Mouse (Mus musculus): ENCODE data around the gene Pla2g4a.

Gene Pla2g4a

DNA sequence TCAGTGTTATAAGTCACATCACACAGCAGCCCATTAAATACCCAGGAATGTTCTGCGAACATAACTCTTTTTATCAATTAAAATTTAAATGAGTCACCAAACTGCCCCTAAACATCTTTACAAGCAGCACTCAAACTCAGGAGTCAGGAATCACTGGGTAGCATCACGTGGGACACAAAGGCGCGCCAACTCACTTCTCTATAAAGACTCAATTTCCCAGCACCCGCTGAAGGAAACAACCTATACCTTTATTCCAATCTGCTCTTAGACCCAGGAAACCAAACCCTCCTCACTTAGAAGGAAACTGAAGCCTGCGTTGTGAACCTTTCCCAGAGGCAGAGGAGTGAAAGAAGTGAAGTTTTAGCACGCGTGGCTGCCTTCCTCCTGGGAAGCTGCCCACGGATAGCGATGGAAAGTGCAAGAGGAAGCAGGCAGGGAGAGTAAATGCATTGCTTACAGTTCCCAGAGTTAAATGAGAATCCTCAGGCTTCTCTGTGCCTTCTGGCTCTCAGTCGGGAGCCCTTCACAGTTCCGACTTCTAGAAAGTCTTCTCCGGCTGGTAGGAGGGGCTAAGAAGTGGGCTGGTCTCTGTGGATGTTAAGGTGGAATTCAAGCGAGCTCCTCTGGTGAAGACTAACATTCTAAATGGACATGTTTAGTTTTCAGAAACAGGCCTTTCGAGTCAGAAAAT, at the start of gene Pla2g4a:
Gene Pla2g4a, minus strand, starts transcription at position 557 of the 691 bp plus-strand sequence.
- no peak for DNase-seq (ENCODE audit: low read depth, low spot score)

DNA sequence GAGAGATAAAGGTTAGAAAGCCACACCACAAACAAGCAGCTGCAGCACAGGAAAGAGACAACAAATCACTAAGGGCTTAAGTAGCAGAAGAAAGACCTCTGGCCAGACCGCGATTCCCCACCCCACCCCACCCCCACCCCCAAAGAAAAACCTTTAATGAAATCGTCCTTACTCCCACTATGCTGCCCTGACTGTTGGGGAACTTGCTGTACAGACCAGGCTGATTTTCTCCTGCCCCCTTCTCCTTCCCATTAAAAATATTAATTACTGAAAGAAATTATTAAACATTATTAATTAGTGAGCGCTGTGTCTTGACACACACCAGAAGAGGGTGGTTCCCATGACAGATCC, 49.5 kb upstream of the Pla2g4a start:
- no peak for DNase-seq (ENCODE audit: low read depth, low spot score)

DNA sequence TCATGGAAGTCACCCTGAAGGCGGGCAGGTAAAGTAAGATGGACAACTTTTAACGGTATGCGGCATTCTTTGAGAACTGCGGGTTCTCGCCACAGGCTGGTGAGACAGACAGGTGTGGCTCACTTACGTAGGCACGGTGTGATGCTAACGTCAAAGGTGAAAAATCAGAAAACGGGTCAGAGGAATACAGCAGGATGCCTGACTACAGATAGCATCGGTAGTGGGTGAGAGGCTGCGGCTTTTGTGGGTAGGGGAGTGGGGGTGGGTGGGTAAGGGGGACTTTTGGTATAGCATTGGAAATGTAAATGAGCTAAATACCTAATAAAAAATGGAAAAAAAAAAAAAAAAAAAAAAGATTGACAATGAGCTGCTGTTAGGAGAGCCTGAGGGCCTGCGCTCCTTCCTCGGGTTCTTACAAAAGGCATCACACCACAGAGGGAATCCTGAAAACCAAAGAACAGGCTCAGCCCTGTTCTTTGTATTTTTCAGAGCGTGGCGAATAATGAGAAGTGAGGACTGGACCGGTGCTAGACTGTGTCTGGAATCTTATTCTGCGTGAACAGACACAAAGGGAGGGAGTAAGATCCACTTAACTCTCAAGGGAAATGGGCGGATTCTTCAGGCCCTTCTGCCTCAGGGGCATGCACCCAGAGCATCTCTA, 49.0 kb upstream of the Pla2g4a start:
- no peak for DNase-seq (ENCODE audit: low read depth, low spot score)

DNA sequence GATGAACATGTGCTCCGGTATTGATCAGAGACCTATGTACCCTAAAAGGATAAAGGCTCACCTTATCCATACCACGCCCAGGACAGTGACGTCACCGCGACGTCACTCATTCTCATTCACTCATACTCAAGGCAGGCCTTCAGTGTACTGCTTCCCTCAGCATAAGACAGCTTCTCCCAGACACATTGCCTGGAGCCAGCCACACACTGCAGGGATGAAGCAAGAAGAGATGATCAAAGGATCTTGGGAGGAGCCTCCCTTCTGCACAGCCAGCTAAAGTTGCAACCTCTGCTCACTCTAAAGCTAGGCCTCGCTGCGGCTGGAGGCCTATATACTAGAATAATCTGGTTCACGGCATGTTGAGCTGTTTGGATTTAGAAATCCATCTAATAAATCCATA, 48.0 kb upstream of the Pla2g4a start:
- DNase-seq (ENCODE audit: low read depth, low spot score) = no peak

DNA sequence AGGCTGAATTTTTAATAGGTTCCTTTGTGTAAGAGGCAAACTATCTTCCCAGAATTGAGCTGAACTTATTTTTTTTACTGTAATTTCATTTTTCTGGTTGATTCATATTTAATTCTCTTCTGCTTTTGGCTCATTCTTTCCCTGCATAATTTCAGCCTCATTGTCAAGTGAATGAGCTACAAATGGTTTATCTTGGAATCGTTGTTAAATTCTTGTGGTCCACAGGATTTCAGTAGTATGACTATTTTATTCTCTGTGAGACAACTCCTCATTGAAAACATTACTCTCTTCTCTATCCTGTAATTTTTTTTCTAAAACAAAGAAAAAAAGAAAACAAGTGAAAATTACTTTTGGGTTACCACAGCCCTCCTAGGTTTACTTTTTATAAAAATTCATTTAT, 14.5 kb upstream of the Pla2g4a start:
- DNase-seq (ENCODE audit: low read depth, low spot score) = no peak

DNA sequence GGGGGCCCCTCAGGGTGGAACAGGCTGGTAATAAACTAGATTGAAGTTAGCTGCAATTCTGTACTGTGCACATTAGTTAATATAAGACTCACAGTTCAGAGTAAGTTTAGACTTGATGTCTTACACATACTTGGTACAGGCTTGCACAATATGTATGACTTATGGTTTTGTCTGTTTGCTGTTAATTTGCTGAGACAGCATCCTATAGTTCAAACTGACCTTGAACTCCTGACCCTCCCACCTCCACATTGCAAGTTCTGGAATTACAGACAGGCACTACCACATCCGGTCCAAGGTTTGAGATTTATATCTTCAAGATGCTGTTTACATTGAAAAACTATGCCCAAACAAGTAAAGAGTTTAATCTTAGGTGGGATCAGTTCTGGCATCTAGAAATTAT, 4.7 kb upstream of the Pla2g4a start:
- DNase-seq (ENCODE audit: low read depth, low spot score) = no peak

DNA sequence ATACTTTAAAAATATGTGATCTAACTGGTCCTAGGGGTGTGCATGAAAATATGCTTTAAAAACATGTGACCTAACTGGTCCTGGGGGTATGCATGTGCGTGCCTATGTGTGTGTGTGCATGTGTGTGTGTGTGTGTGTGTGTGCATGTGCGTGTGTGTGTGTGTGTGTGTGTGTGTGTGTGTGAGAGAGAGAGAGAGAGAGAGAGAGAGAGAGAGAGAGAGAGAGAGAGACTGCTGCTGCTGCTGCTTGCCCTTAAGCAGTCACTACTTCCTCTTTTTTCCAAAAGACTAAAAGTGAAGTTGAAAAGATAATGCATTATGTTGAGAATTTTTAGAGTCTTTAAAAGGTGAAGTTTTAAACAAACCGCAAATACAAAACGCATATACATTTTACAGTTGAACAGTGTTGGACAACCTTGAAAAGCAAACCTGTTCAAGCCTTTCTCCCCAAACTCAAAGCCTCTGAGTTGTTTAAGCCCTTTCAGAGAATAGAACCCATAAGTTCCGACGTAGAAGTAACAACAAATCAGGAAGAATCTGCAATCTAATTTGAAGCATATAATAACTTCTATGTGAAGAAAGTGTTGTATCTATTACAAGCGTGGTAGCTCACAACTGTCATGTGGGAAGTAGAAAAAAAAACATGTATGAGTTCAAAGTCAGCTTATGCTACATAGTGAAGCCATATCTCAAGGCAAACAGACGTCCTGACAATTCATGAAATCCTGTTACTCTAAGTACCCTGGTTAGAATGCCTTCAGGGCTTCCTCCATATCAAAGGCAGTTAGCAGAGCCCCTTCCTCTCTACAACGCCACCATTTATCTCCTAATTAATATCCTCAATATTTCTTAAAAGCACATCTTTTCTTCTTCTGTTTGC, 574 bp upstream of the Pla2g4a start:
- no peak for DNase-seq (ENCODE audit: low read depth, low spot score)

DNA sequence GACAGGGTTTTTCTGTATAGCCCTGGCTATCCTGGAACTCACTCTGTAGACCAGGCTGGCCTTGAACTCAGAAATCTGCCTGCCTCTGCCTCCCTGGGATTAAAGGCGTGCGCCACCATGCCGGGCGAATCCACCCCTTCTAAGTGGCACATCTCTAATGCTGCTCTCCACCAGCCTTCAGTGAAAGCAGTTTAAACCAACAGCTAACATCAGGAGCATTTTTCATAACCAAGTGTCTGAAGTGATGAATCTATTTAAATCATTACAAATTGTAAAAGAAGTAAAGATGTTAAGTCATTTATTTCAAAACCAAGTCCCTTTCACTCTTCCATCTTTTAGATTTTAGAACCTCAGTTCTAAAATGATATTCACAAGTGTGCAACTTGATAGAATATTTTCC, 839 bp downstream of the Pla2g4a start:
- no peak for DNase-seq (ENCODE audit: low read depth, low spot score)

DNA sequence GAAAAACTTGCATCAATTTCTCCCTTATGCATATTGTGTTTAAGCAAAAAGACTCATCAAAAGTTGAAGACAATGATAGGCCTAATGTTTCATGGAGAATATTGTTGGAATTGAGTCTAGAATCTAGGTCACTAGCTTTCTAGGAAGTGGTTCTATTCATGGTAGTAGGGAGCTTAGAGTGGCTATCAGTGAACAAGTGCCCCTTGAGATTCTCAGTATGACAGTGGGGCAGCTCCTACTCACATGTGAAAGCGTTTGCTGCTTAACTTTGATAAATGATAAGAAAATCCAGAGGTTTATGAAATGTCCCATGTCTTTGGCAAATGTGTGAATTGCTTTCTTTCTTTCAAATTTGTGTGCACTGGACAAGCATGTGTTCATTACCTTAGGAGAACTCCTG, 2.0 kb downstream of the Pla2g4a start:
- DNase-seq (ENCODE audit: low read depth, low spot score) = no peak

DNA sequence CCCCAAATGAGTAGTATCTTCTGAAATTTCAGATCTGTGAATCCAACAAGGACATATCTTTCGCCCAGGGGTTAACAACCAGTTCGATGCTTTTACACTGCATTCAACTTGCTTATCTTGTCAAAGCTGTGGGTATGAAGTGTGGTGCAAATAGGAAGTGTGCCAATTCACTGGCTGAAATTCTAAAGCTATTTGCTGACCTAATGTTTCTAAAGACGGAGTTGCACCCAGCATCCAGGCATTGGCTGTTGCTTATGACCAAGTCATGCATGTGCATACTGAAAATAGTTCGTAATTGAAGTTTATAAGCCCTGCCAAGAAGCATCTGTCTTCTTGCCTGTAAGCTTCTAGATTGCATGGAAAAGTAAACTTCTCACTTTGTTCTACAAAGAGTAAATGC, 5.6 kb downstream of the Pla2g4a start:
- DNase-seq (ENCODE audit: low read depth, low spot score) = no peak

DNA sequence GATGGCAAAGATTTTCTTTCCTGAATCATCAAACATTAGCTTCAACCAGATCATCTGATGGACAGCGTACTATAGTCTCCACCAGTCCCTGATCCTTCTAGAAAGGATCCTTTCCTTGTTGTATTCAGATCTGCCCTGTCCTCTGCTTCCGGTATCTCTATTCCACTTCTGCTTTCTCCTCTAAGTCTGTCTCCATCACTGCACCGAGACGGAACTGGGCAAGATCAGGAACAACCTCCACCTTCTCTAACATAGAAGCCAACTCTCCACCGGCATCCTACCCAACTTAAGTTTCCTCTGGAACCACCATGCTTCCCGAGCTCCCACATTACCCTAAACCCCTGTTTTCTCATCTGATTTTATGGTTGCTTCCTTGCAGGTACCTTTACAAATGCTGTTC, 7.1 kb downstream of the Pla2g4a start:
- DNase-seq (ENCODE audit: low read depth, low spot score) = no peak

DNA sequence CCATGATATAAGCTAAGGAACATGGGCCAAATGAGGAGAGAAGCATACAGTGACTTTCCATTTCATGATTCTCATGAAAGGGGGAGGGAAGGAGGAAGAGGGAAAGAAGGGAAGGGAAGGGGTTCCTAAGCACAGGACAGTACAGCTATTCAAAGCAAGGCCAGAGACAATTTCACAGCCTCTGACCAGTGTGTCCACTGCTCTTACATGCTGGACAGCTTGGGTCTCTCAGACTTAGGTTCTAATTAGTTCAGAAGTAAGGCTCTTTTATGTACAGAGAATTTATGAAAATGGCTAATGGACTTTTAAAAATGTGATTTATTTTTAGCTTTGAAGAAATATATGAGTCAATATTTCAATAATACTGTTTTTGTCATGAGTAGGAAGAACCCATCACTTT, 9.0 kb downstream of the Pla2g4a start:
- no peak for DNase-seq (ENCODE audit: low read depth, low spot score)

DNA sequence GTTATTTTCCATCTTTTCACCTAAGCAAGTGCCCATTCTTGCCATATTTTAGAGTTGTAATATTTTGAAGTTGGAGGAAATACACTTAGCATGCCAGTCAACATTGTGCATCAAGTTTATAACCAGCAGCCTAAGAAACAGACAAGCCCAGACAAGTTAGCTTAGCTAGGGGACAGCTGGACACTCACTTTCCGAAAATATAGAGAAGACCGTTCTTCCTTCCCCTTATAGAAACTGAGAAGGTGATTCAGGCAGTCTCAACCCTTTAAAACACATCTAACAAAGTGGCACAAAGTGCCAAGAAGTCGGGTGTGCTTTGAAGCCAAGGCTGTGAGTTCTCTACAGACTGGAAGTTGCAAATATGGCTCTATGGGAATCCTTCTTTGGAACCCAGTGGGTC, 10.4 kb downstream of the Pla2g4a start:
- no peak for DNase-seq (ENCODE audit: low read depth, low spot score)

DNA sequence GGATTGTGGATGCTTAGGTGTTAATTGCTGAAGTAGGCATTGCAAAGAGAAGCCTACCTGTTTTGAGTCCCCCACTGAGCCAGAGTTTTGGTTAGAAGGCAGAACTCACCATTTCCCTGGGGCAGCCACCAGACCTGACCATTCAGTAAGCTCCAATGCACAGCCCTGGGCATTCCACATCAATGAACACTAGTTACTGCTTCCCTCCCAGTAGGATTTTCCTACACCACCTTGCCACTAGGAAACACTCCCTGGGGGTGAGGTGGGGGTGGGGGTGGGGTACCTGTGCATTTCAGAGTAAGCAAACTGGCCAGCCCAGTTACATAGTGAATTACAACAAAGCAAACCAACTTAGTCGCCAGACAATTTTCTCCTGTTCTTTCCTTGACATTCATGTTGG, 10.8 kb downstream of the Pla2g4a start:
- no peak for DNase-seq (ENCODE audit: low read depth, low spot score)

DNA sequence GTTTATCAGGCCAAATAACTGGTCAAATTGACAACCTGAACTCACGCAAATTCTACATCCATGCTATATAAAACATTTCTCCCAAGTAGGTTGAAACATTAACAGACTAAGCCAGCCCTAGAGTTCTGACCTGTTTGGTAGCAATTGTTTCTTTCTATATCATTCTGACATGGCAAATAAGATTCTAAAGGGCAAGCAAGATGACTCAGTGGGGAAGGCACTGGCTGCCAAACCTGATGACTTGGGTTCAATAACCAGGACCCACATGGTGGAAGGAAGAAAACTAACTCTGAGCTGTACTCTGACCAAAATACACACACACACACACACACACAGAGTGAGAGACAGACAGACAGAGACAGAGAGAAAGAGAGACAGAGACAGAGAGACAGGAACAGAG, 11.8 kb downstream of the Pla2g4a start:
- no peak for DNase-seq (ENCODE audit: low read depth, low spot score)

DNA sequence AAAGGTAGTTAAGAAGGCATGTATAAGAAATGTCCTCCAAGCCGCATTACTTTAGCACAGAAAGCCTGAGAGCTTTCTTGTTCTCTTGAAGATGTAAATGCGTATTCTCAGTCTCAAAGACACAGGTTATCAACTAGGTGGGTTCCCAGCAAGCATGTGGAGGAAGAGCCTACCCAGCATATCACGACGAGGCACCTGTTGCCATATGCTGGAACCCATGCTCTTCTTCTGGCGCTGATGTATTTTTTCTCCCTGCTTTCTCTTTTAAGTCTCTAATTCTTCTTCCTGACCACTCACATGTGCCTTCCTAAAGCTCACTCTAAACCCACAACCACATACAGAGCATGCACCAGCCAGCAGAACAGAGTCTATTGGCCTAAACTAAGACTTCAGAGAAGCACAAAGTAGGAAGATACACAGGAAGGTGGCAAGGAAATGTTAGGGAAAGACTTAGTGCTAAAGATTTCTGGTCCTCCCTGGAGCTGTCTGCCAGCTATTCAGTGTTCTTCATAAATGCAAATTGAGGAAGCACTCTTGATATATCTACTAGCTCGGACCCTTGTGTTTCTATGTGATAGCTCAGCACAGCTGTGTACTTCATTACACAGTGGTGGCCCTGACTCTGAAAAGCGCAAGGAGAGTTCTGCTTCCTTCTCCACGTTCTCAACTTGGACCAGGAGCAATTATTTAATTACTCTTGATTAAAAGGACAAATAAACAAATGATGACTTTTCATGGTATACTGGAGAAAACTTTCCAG, 12.8 kb downstream of the Pla2g4a start:
- no peak for DNase-seq (ENCODE audit: low read depth, low spot score)

DNA sequence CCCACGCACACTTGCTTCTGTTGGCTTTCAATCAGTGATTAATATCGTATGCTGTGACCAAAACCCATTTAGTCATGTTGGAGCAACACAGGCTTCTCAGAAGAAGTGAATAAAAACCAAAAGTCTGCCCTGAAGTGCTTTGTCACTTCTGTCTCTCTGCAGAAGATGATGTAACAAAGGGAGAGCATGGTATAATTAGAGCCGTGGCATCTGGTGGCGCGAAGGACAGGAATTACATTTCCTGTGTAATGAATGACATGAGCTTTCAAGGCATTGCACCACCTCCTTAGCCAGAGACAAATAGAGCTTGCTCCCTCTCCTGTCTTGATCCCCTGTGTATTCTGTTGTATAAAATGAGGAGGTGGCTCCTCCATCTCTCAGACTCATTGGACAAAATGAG, 14.1 kb downstream of the Pla2g4a start:
- no peak for DNase-seq (ENCODE audit: low read depth, low spot score)

DNA sequence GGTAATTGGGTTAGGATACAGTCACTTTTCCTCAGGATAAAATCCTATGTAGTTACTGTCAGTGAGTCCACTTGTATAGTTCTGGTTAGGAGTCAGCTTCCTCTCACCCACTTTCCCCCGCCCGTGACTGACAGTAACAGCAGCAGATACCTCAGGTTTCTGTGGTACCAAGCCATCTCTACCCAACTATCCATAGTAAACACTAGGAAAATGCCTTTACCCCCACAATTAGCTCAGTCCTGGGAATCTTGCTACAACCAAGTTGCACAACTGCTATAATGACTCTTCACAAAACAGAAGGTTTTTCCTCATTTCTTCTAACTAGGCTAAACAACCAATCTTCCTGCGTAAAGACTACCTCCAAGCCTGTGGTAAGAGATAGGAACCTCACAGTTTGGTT, 14.7 kb downstream of the Pla2g4a start:
- no peak for DNase-seq (ENCODE audit: low read depth, low spot score)

DNA sequence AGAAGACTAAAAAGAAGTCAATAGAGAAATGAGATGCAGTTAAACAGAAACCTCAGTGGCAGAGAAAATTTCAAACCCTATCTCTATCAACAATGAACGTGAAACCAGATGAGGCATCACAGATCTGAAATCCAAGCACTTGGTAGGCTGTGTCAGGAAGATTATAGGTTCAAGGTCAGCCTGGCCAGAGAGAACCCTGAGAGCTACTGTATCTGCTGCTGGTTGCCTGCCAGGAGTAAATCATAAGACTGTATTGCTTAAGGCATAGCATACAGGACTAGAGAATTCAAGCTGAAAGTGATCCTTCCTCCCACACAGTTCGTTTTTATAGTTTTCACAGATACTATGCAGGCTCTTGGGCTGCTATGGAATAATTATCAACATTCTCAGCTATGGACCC, 17.5 kb downstream of the Pla2g4a start:
- no peak for DNase-seq (ENCODE audit: low read depth, low spot score)

DNA sequence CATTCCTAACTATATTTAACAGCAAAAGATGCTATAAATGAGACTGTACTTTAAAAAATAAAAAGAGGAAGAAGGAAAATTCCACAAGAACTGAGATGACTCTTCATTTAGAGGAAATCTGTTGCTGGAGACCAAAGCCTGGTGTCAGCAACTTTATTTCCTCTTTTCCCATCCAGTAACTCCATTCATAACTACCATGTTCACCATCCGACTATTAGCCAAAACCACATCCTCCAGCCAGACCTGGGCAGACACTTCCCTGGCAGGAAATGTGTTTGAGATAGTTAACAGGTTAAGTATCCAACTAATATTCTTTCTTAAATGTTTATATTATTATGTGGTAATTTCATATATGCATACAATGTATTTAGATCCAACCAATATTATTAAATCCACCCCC, 20.8 kb downstream of the Pla2g4a start:
- no peak for DNase-seq (ENCODE audit: low read depth, low spot score)

DNA sequence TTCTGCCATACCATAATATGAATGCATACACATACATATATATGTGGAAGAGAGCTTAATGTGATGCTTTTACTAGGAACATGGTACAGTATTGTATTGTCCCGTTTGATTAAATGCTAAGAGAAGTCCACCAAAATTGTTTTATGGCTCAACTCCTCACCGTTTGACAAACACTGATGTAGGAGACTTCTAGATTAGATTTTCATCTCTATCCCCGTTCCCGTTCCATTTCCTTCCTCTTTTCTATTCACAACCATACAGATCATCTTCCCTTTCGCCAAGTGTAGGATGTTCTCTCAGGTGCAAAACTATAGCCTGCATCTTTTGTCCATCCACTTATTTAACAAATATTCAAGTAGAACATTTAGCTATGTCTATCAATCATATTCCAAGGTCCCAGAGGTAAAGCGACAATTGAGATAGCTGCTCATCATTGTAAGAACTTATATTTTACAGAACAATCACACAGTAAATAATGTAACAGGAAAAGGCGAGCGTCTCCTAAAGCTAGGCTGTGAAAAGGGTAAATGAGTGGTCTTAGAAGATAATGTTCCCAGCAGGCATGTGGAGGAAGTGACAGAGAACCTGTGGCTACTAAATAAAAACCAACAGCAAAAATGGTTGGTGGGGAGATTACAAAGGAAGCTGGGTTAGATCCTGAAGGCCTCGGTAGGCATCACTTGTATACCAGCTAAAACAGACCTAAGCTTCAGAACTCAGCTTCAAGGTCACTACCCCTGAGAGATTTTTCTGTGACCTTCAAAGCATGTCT, 21.6 kb downstream of the Pla2g4a start:
- DNase-seq (ENCODE audit: low read depth, low spot score) = no peak
